Mouse (Mus musculus): ENCODE results near the gene Cyba. TPM values are rescaled to one million over a fixed set of nuclear protein-coding genes. Genes with fewer than 3 reads are reported as not detected.

Gene Cyba
- polyA plus RNA-seq, 2 experiments = 71.3 to 146 TPM

GRCm38 (mm10) chr8:122423659-122424058 lies 9.1 kb downstream of the Cyba start:
- ATAC-seq (ENCODE audit: insufficient read depth) (no peak), DNase-seq (ENCODE audit: low read depth in 3 of 3, low spot score in 3 of 3) (no peak)
- Histone ChIP-seq H3K27me3 (ENCODE audit: control insufficient read depth, insufficient read depth, low read length) (no peaks in the 10 kb centered on the region), H3K36me3 (replicated peaks; ENCODE audit: control insufficient read depth, insufficient read depth, low read depth) (no peaks in the 10 kb centered on the region), H3K4me2 (ENCODE audit: low read depth) (no peak overlapping the region), H3K4me1 (replicated peaks; ENCODE audit: control insufficient read depth in 2 of 2, insufficient read depth in 2 of 2, low read length in 1 of 2) (no peaks in the 10 kb centered on the region), H3K9me3 (ENCODE audit: control insufficient read depth, low read length) (no peaks in the 10 kb centered on the region), H3K4me3 (ENCODE audit: insufficient read depth in 1 of 2, low read depth in 2 of 2, low read length in 2 of 2) (no peak overlapping the region), H3K9ac (replicated peaks) (no peak overlapping the region), H3K27ac (no peak overlapping the region)
- TF ChIP-seq EP300 (IDR thresholded peaks at IDR 0.05; ENCODE audit: low read depth) (no peak), CTCF (IDR thresholded peaks at IDR 0.05; ENCODE audit: low read depth) (no peak)
- WGBS (ENCODE audit: insufficient replicate concordance) = 55% methylated on average over 5 of the region's 5 CpGs

DNA sequence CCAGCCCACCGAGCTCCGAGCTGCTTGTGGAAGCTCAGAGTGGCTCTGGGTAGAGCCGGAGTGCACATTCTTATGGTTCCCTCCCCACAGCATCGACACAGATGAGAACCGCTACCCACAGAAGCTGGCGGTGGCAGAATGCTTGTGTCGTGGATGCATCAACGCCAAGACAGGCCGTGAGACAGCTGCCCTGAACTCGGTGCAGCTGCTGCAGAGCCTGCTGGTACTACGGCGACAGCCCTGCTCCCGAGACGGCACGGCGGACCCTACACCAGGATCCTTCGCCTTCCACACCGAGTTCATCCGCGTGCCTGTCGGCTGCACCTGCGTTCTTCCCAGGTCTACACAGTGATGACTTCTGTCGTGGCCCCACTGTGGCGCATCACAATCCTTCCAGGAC lies 9.5 kb downstream of the Cyba start:
- 84% methylated on average over 24 of the region's 24 CpGs for WGBS (ENCODE audit: insufficient replicate concordance)
- no peak for DNase-seq (ENCODE audit: low read depth in 3 of 3, low spot score in 3 of 3)

DNA sequence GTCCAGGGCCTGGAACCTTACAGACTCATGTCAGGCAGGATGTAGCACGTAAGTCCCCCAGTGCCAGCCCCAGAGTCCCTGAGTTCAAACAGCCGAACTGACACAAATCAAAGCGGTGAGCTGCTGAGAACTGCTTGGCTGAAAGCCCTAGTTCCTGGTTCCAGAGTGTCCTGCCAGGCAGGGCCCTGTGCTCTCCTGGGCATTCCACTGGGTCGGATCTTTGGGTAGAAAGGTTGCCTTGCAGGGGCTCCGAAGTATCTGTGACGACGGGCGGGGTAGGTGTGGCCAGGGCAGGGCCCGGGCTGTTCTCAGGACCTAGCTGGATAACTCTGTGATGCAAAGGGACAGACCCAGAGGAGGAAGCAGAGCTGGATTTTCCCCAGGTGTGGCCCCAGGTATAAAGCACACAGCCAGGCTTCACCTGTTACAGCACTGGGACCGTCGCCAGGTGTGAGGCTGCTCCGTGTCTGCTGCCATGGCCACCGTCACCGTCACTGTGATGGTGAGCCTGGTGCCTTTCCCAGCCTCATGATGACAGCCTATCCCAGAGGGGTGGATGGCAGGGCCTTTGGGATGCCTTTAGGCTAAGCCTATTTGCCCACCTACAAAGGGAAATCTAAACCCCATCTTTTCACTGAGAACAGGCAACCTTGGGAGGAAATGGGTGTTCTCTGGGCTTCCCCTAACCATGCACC lies 11.2 kb downstream of the Cyba start, which contains the start of gene Il17c:
Gene Il17c, plus strand, starts transcription at position 645 of the 695 bp plus-strand sequence.
- Histone ChIP-seq H3K4me1 (replicated peaks; ENCODE audit: control insufficient read depth in 2 of 2, insufficient read depth in 2 of 2, low read length in 1 of 2) (no peaks in the 10 kb centered on the region), H3K9me3 (ENCODE audit: control insufficient read depth, low read length) (no peaks in the 10 kb centered on the region), H3K9ac (replicated peaks) (no peak within 1 kb of the TSS), H3K36me3 (replicated peaks; ENCODE audit: control insufficient read depth, insufficient read depth, low read depth) (peaks cover 4% of the 10 kb centered on the region), H3K4me2 (ENCODE audit: low read depth) (no peak within 1 kb of the TSS), H3K4me3 (ENCODE audit: insufficient read depth in 1 of 2, low read depth in 2 of 2, low read length in 2 of 2) (no peak within 1 kb of the TSS), H3K27me3 (ENCODE audit: control insufficient read depth, insufficient read depth, low read length) (no peaks in the 10 kb centered on the region), H3K27ac (no peak within 1 kb of the TSS)
- TF ChIP-seq CTCF (IDR thresholded peaks at IDR 0.05; ENCODE audit: low read depth) (no peak), EP300 (IDR thresholded peaks at IDR 0.05; ENCODE audit: low read depth) (no peak)
- DNase-seq (ENCODE audit: low read depth in 3 of 3, low spot score in 3 of 3) (no peak), ATAC-seq (ENCODE audit: insufficient read depth) (no peak)
- WGBS (ENCODE audit: insufficient replicate concordance) = 62% methylated on average over 14 of the region's 14 CpGs

More for the DNA sequence above, 9.5 kb downstream of the Cyba start:
- H3K9me3 ChIP-seq (ENCODE audit: control insufficient read depth, low read length) = no peaks in the 10 kb centered on the region
- no peak overlapping the region for H3K27ac ChIP-seq
- H3K4me3 ChIP-seq (ENCODE audit: insufficient read depth in 1 of 2, low read depth in 2 of 2, low read length in 2 of 2) = no peak overlapping the region
- no peak for ATAC-seq (ENCODE audit: insufficient read depth)
- TF ChIP-seq CTCF (IDR thresholded peaks at IDR 0.05; ENCODE audit: low read depth) = no peak
- no peak for TF ChIP-seq EP300 (IDR thresholded peaks at IDR 0.05; ENCODE audit: low read depth)
- no peaks in the 10 kb centered on the region for H3K4me1 ChIP-seq (replicated peaks; ENCODE audit: control insufficient read depth in 2 of 2, insufficient read depth in 2 of 2, low read length in 1 of 2)
- H3K9ac ChIP-seq (replicated peaks) = no peak overlapping the region
- no peaks in the 10 kb centered on the region for H3K27me3 ChIP-seq (ENCODE audit: control insufficient read depth, insufficient read depth, low read length)
- no peak overlapping the region for H3K4me2 ChIP-seq (ENCODE audit: low read depth)
- H3K36me3 ChIP-seq (replicated peaks; ENCODE audit: control insufficient read depth, insufficient read depth, low read depth) = no peaks in the 10 kb centered on the region

GRCm38 (mm10) chr8:122419881-122420555 lies 12.7 kb downstream of the Cyba start:
- no peak for DNase-seq (ENCODE audit: low read depth in 3 of 3, low spot score in 3 of 3)
- TF ChIP-seq CTCF (IDR thresholded peaks at IDR 0.05; ENCODE audit: low read depth) = no peak
- no peak for TF ChIP-seq EP300 (IDR thresholded peaks at IDR 0.05; ENCODE audit: low read depth)
- Histone ChIP-seq H3K36me3 (replicated peaks; ENCODE audit: control insufficient read depth, insufficient read depth, low read depth) (peaks cover 18% of the 10 kb centered on the region), H3K9me3 (ENCODE audit: control insufficient read depth, low read length) (no peaks in the 10 kb centered on the region), H3K4me1 (replicated peaks; ENCODE audit: control insufficient read depth in 2 of 2, insufficient read depth in 2 of 2, low read length in 1 of 2) (no peaks in the 10 kb centered on the region), H3K27ac (no peak overlapping the region), H3K27me3 (ENCODE audit: control insufficient read depth, insufficient read depth, low read length) (no peaks in the 10 kb centered on the region), H3K4me3 (ENCODE audit: insufficient read depth in 1 of 2, low read depth in 2 of 2, low read length in 2 of 2) (no peak overlapping the region), H3K4me2 (ENCODE audit: low read depth) (no peak overlapping the region), H3K9ac (replicated peaks) (no peak overlapping the region)
- 59% methylated on average over 9 of the region's 9 CpGs for WGBS (ENCODE audit: insufficient replicate concordance)
- no peak for ATAC-seq (ENCODE audit: insufficient read depth)

- no peak for DNase-seq (ENCODE audit: low read depth in 3 of 3, low spot score in 3 of 3)
- Histone ChIP-seq H3K4me3 (ENCODE audit: insufficient read depth in 1 of 2, low read depth in 2 of 2, low read length in 2 of 2) (no peak overlapping the region), H3K36me3 (replicated peaks; ENCODE audit: control insufficient read depth, insufficient read depth, low read depth) (peaks cover 63% of the 10 kb centered on the region), H3K9me3 (ENCODE audit: control insufficient read depth, low read length) (no peaks in the 10 kb centered on the region), H3K27me3 (ENCODE audit: control insufficient read depth, insufficient read depth, low read length) (no peaks in the 10 kb centered on the region), H3K4me2 (ENCODE audit: low read depth) (no peak overlapping the region), H3K9ac (replicated peaks) (no peak overlapping the region), H3K4me1 (replicated peaks; ENCODE audit: control insufficient read depth in 2 of 2, insufficient read depth in 2 of 2, low read length in 1 of 2) (no peaks in the 10 kb centered on the region), H3K27ac (no peak overlapping the region)
- TF ChIP-seq CTCF (IDR thresholded peaks at IDR 0.05; ENCODE audit: low read depth) (no peak), EP300 (IDR thresholded peaks at IDR 0.05; ENCODE audit: low read depth) (no peak)
- WGBS (ENCODE audit: insufficient replicate concordance) = 46% methylated on average over 6 of the region's 6 CpGs
- no peak for ATAC-seq (ENCODE audit: insufficient read depth)
Observed at GRCm38 (mm10) chr8:122415554-122415953, 17.2 kb downstream of the Cyba start.

All from liver, embryonic 14.5 days (tissue).